Mouse (Mus musculus) cortical plate, adult 2 months (tissue): ENCODE data around the gene Htr5a. TPM values are rescaled to one million over a fixed set of nuclear protein-coding genes. Genes with fewer than 3 reads are reported as not detected.

Source experiments
- H3K27ac ChIP-seq: fragments of 200-500 bp; 2 replicates; pipeline ENCODE4 v1.5.1; 2012; ENCODE audit warnings: low read length, control low read depth, inconsistent platforms; ENCODE audit not compliant: insufficient read depth
- H3K4me1 ChIP-seq: fragments of 200-500 bp; 2 replicates; pipeline ENCODE4 v1.6.1; 2011; ENCODE audit warnings: low read length; ENCODE audit not compliant: control insufficient read depth, insufficient read depth
- H3K4me3 ChIP-seq: fragments of 200-500 bp; 2 replicates; pipeline ENCODE4 v1.5.1; 2011; ENCODE audit warnings: mild to moderate bottlenecking, low read length, control low read depth; ENCODE audit not compliant: insufficient read depth
- CTCF ChIP-seq: fragments of 200-500 bp; IDR thresholded peaks from 2 replicates; pipeline ENCODE4 v1.5.1; 2011; ENCODE audit warnings: mild to moderate bottlenecking, control low read depth, low read length; ENCODE audit not compliant: insufficient read depth; ENCODE audit errors: extremely low read depth
- POLR2A ChIP-seq: fragments of 200-500 bp; IDR thresholded peaks from 2 replicates; pipeline ENCODE4 v1.6.1; 2011; ENCODE audit warnings: mild to moderate bottlenecking, low read length, control low read depth; ENCODE audit not compliant: insufficient read depth; ENCODE audit errors: extremely low read depth
- polyA plus RNA-seq: library from polyadenylated mRNA; depleted of rRNA; stranded (reverse); fragments of >200 nt; gene quantifications from 2 replicates; pipeline ENCODE4 v1.2.3, GENCODE M21; 2012; rRNA removed

Gene Htr5a
- 8.7 and 9.9 TPM in 2 replicates for polyA plus RNA-seq

- Histone ChIP-seq H3K4me3 (peak within 1 kb of the TSS; percentile 88), H3K27ac (peak within 1 kb of the TSS; percentile 83), H3K4me1 (peaks cover 3% of the 10 kb centered on the region)
- TF ChIP-seq CTCF (no peak), POLR2A (peak; percentile 76; the same call in 1 of the 2 replicates)
Observed at GRCm38 (mm10) chr5:27841701-27842295, at the start of gene Htr5a. Gene Htr5a, plus strand, starts transcription at chr5:27842149.

DNA sequence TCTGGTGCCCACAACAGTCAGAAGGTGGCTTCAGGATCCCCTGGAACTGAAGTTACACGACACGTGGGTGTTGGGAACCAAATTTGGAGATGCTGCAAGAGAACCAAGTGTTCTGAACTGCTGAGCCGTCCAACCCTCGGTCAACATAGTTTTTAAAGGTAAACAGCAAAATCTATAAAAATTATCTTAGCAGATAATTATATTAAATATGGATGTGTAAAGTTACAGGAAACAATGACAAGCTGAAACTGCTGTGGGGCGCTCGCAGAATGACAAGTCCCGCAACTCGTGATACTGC is 49.8 kb upstream of the Htr5a start:
- H3K4me1 ChIP-seq, result peaks cover 5% of the 10 kb centered on the region; the same call in 1 of the 2 replicates
- H3K27ac ChIP-seq, result no peak overlapping the region
- peak overlapping the region; percentile 85 for H3K4me3 ChIP-seq
- no peak for TF ChIP-seq CTCF
- no peak for TF ChIP-seq POLR2A

GRCm38 (mm10) chr5:27792531-27793205 is 49.3 kb upstream of the Htr5a start:
- no peak for TF ChIP-seq CTCF
- TF ChIP-seq POLR2A, result no peak
- H3K4me1 ChIP-seq, result peaks cover 5% of the 10 kb centered on the region; the same call in 1 of the 2 replicates
- no peak overlapping the region; the same call in 1 of the 2 replicates for H3K4me3 ChIP-seq
- H3K27ac ChIP-seq, result no peak overlapping the region

GRCm38 (mm10) chr5:27793923-27794322 is 48.0 kb upstream of the Htr5a start:
- TF ChIP-seq POLR2A (no peak), CTCF (peak; percentile 84)
- Histone ChIP-seq H3K4me3 (no peak overlapping the region), H3K4me1 (peaks cover 5% of the 10 kb centered on the region; the same call in 1 of the 2 replicates)

DNA sequence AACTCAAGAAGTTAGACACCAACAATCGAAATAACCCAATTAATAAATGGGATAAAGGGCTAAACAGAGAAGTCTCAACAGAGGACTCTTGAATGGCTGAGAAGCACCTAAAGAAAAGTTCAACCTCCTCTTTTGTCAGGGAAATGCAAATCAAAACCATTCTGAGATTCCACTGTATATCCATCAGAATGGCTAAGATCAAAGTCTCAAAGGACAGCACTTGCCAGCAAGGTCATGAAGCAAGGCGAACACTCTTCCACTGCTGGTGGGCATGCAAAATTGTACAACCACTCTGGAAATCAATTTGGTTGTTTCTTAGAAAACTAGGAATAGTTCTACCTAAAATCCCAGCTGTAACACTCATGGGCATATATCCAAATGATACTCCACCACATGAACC is 27.7 kb upstream of the Htr5a start:
- TF ChIP-seq POLR2A, result no peak
- no peak for TF ChIP-seq CTCF
- no peak overlapping the region for H3K27ac ChIP-seq
- no peaks in the 10 kb centered on the region for H3K4me1 ChIP-seq
- no peak overlapping the region for H3K4me3 ChIP-seq

More at GRCm38 (mm10) chr5:27793923-27794322, 48.0 kb upstream of the Htr5a start:
- H3K27ac ChIP-seq, result no peak overlapping the region

GRCm38 (mm10) chr5:27818840-27819672 is 22.9 kb upstream of the Htr5a start:
- no peak overlapping the region for H3K27ac ChIP-seq
- no peak overlapping the region for H3K4me3 ChIP-seq
- H3K4me1 ChIP-seq, result no peaks in the 10 kb centered on the region
- TF ChIP-seq POLR2A (no peak), CTCF (no peak)

GRCm38 (mm10) chr5:27821161-27821560 is 20.8 kb upstream of the Htr5a start:
- H3K4me1 ChIP-seq, result no peaks in the 10 kb centered on the region
- TF ChIP-seq POLR2A (no peak), CTCF (no peak)
- no peak overlapping the region for H3K27ac ChIP-seq
- H3K4me3 ChIP-seq, result no peak overlapping the region

DNA sequence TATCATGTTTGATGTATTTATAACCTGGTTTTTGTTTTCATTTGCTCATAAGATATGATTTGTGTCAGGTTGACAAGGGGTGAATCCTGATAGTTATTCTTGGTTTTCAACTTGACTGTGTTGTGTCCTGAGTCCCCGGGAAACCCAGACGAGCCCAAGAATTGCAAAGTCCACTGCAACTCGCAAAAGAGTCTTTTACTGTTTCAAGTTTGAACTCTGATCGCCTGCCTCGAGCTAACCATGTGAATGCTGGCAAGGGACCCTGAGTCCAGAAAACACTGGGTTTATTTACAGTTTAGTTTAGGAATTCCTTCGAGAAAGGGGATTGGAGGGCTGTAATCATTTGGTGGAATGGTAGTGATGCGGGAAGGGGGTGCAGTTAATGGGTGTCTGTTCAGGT is 14.0 kb upstream of the Htr5a start:
- no peaks in the 10 kb centered on the region for H3K4me1 ChIP-seq
- H3K27ac ChIP-seq, result no peak overlapping the region
- no peak overlapping the region for H3K4me3 ChIP-seq
- no peak for TF ChIP-seq POLR2A
- TF ChIP-seq CTCF, result no peak

GRCm38 (mm10) chr5:27835096-27835495 is 6.9 kb upstream of the Htr5a start:
- no peak for TF ChIP-seq POLR2A
- TF ChIP-seq CTCF, result no peak
- Histone ChIP-seq H3K27ac (no peak overlapping the region), H3K4me3 (no peak overlapping the region), H3K4me1 (no peaks in the 10 kb centered on the region)
